Mouse (Mus musculus): ENCODE results near the gene Prm2. TPM values are rescaled to one million over a fixed set of nuclear protein-coding genes. Genes with fewer than 3 reads are reported as not detected.
A peak's percentile ranks its signal among the peaks of the same experiment; 100 is the strongest.

Gene Prm2
- total and polyA plus RNA-seq, 2 experiments from 2014 or later, result not detected

DNA sequence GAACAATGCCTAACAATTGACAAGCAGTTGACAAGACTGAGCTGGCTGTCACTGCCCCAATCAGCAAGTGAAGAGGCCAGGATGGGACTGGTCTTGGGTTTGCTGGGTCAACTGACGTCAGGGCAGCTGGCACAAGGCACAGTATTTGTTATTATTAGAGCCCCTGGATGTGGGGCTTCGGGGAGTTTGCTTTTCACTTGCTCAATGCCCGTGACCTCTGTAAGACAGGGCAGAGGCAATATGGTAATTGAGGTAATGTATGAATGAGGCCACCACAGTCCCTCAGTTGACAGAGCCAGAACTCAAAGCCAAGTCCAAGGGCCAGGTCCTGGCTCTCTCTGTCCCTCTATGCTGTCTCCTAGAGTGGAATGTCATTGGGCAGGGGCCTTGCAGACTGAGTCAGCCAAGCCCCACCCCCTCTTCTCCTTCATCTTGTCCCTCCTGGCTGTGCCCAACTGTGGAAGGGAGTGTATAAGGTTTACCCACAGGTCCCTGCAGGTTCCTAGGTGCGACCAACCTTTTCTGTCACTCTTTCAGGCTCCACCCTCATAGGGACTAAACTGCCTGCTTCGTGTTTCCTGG is 18.3 kb downstream of the Prm2 start:
- H3K4me1 ChIP-seq (ENCODE audit: insufficient read depth), result no peaks in the 10 kb centered on the region
- H3K9ac ChIP-seq, result no peak overlapping the region
- no peak overlapping the region for H3K4me3 ChIP-seq (ENCODE audit: low read depth, low read length)
- H3K27me3 ChIP-seq (ENCODE audit: insufficient read depth, low read length), result no peaks in the 10 kb centered on the region
- no peak overlapping the region for H3K4me2 ChIP-seq (ENCODE audit: low read depth)
- no peaks in the 10 kb centered on the region for H3K36me3 ChIP-seq (ENCODE audit: insufficient read depth)
- H3K9me3 ChIP-seq (ENCODE audit: low read length), result no peaks in the 10 kb centered on the region
- DNase-seq (no peak), ATAC-seq (no peak)
- 66% methylated on average over 5 of the region's 5 CpGs for WGBS
- TF ChIP-seq CTCF (IDR thresholded peaks at IDR 0.05; ENCODE audit: low read depth), result no peak
- H3K27ac ChIP-seq (ENCODE audit: low read depth, low read length), result no peak overlapping the region

DNA sequence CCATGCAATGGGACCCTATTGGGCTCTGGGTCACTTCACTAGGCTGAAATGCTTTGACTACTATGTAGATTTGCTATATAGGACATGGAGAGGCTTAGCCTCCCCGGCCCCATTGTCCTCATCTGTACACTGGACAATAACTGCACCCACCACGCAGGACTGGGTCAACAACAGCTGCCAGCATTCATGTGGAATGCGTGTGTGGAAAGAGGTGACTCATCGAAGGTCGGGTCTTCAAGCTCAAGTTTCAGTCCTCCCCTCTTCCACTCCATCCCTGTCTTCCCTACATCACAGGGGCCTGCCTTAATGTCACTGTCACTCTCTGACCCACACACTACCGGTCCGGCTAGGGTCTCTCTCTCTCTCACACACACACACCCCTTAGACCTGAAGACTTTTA is 19.6 kb downstream of the Prm2 start:
- DNase-seq, result no peak
- Histone ChIP-seq H3K27ac (ENCODE audit: low read depth, low read length) (no peak overlapping the region), H3K27me3 (ENCODE audit: insufficient read depth, low read length) (no peaks in the 10 kb centered on the region), H3K36me3 (ENCODE audit: insufficient read depth) (no peaks in the 10 kb centered on the region), H3K9me3 (ENCODE audit: low read length) (no peaks in the 10 kb centered on the region), H3K4me1 (ENCODE audit: insufficient read depth) (no peaks in the 10 kb centered on the region), H3K4me3 (ENCODE audit: low read depth, low read length) (no peak overlapping the region), H3K9ac (no peak overlapping the region), H3K4me2 (ENCODE audit: low read depth) (no peak overlapping the region)
- no peak for TF ChIP-seq CTCF (IDR thresholded peaks at IDR 0.05; ENCODE audit: low read depth)
- WGBS, result 67% methylated on average over 7 of the region's 7 CpGs
- no peak for ATAC-seq

DNA sequence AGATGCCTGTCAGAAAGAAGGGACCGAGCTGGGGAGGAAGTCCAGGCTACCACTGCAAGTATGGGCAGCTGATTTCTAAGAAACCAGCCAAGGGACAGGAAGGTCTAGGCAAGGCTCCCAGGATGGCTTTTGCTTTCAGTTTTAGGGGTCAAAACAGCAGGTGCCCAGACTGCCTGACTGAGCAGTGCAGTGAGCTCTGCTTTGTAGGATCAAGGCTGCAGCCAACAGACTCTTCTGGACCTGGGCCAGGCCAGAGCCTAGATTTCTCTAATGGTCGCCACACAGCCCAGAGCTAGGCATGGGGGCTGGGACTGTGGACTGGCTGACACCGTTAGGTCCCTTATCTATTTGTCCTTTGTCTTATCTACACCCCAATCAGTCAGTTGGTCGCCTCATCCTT is 21.2 kb downstream of the Prm2 start:
- H3K9ac ChIP-seq, result no peak overlapping the region
- no peaks in the 10 kb centered on the region for H3K36me3 ChIP-seq (ENCODE audit: insufficient read depth)
- no peak for TF ChIP-seq CTCF (IDR thresholded peaks at IDR 0.05; ENCODE audit: low read depth)
- no peaks in the 10 kb centered on the region for H3K9me3 ChIP-seq (ENCODE audit: low read length)
- no peak overlapping the region for H3K27ac ChIP-seq (ENCODE audit: low read depth, low read length)
- no peaks in the 10 kb centered on the region for H3K4me1 ChIP-seq (ENCODE audit: insufficient read depth)
- no peak overlapping the region for H3K4me2 ChIP-seq (ENCODE audit: low read depth)
- ATAC-seq (no peak), DNase-seq (no peak)
- H3K27me3 ChIP-seq (ENCODE audit: insufficient read depth, low read length), result no peaks in the 10 kb centered on the region
- no peak overlapping the region for H3K4me3 ChIP-seq (ENCODE audit: low read depth, low read length)
- 66% methylated on average over 4 of the region's 4 CpGs for WGBS

DNA sequence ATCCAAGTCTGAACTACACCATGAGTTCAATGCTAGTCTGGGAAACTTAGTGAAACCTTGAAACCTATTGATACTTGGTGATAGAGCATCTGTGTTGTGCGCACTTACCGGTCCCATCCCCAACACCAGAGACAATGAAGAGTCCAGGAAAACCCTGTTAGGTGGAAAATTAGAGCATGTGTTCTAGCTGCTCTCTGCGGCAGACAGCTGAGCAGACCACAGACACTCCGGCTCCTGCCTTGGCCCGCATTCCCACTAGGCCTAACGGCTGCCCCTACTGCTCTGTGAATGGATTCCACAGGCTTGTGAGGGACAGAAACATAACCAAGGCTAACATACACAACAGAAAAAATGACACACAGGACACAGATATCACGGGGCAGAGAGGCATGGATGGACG is 22.4 kb downstream of the Prm2 start:
- Histone ChIP-seq H3K4me1 (ENCODE audit: insufficient read depth) (no peaks in the 10 kb centered on the region), H3K27me3 (ENCODE audit: insufficient read depth, low read length) (no peaks in the 10 kb centered on the region), H3K9me3 (ENCODE audit: low read length) (no peaks in the 10 kb centered on the region), H3K9ac (no peak overlapping the region), H3K4me2 (ENCODE audit: low read depth) (no peak overlapping the region), H3K36me3 (ENCODE audit: insufficient read depth) (no peaks in the 10 kb centered on the region), H3K27ac (ENCODE audit: low read depth, low read length) (no peak overlapping the region), H3K4me3 (ENCODE audit: low read depth, low read length) (no peak overlapping the region)
- TF ChIP-seq CTCF (IDR thresholded peaks at IDR 0.05; ENCODE audit: low read depth), result no peak
- ATAC-seq (no peak), DNase-seq (no peak)
- 89% methylated on average over 8 of the region's 8 CpGs for WGBS

DNA sequence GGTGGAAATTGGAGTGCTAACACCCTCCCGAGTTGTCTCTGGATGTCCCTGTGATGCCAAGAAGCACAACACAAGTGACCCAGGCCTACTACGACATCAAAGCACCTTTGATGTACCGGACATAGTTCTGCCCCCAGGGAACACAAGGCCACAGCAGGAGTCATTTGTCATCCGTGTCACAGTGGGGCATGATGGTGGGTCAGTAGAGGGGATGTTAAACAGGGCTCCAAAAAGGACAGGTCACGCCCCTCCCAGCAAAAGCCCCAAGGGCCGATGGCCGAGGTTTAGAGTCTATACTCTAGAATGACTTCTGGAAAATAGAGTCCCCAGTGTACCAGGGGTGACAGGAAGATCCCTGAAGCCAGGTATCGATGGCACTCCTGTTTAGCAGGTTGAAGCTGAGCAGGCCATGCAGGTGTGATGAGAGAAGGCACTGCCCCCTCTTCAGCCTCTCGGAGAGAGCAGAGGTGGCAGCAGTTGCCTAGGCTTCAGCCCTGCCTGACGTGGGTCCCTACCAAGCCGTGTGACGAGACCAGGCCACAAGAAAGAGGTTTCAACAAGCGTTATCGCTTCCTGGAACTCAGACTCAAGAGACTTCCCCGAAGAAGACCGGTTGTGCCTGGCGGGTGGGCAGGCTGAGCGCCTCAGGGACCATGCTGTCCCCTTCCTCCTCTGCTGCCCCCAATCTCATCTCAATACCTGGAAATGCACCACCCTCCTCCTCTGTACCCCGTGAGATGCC is 24.0 kb downstream of the Prm2 start:
- Histone ChIP-seq H3K27me3 (ENCODE audit: insufficient read depth, low read length) (no peaks in the 10 kb centered on the region), H3K9me3 (ENCODE audit: low read length) (no peaks in the 10 kb centered on the region), H3K9ac (no peak overlapping the region), H3K4me3 (ENCODE audit: low read depth, low read length) (no peak overlapping the region), H3K27ac (ENCODE audit: low read depth, low read length) (no peak overlapping the region), H3K4me2 (ENCODE audit: low read depth) (no peak overlapping the region), H3K4me1 (ENCODE audit: insufficient read depth) (no peaks in the 10 kb centered on the region), H3K36me3 (ENCODE audit: insufficient read depth) (no peaks in the 10 kb centered on the region)
- no peak for DNase-seq
- no peak for ATAC-seq
- no peak for TF ChIP-seq CTCF (IDR thresholded peaks at IDR 0.05; ENCODE audit: low read depth)
- 78% methylated on average over 19 of the region's 19 CpGs for WGBS

DNA sequence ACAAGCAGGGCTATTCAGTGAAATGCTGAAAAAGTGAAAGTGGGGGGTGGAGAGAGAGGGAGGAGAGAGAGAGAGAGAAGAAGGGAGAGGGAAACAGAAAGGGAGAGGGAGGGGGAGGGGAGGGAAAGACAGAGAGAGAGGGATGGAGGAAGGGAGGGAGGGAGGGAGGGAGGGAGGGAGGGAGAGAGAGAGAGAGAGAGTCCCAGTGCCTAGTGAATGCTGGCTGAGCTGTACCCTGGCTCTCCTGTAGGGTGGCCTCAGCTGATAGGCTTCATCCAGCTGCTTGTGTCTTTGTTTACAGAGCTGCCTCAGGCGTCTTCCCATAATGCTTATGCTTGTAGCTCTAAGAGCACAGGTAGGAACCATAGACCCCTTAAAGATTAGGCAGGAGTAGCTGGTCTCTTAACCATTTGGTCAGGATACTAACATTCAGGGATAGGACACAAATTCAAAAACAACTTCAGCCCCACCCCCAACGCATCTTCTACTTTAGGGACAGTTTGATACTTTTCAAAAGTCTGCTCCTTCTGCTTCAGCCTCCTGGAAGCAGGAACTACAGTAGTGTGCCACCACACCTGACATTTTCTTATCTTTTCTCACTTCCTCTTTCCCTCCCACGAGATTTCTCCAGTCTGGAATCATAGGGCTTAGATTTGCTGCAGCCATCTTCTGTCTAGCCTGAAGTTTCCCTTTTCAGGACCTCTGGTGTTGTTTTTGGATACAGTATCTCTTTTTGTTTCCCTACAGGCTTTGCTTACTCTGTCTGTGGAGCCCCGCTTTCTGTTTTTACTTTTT is 25.2 kb downstream of the Prm2 start:
- no peak overlapping the region for H3K27ac ChIP-seq (ENCODE audit: low read depth, low read length)
- WGBS, result 53% methylated on average over 4 of the region's 4 CpGs
- no peak overlapping the region for H3K4me2 ChIP-seq (ENCODE audit: low read depth)
- no peak overlapping the region for H3K4me3 ChIP-seq (ENCODE audit: low read depth, low read length)
- H3K36me3 ChIP-seq (ENCODE audit: insufficient read depth), result no peaks in the 10 kb centered on the region
- DNase-seq (no peak), ATAC-seq (peak; percentile 55; the same call in 1 of the 2 replicates)
- no peaks in the 10 kb centered on the region for H3K27me3 ChIP-seq (ENCODE audit: insufficient read depth, low read length)
- TF ChIP-seq CTCF (IDR thresholded peaks at IDR 0.05; ENCODE audit: low read depth), result 0 out of 2 replicates have a peak, but pooled peaks have one; percentile 7
- H3K4me1 ChIP-seq (ENCODE audit: insufficient read depth), result no peaks in the 10 kb centered on the region
- no peak overlapping the region for H3K9ac ChIP-seq
- no peaks in the 10 kb centered on the region for H3K9me3 ChIP-seq (ENCODE audit: low read length)

DNA sequence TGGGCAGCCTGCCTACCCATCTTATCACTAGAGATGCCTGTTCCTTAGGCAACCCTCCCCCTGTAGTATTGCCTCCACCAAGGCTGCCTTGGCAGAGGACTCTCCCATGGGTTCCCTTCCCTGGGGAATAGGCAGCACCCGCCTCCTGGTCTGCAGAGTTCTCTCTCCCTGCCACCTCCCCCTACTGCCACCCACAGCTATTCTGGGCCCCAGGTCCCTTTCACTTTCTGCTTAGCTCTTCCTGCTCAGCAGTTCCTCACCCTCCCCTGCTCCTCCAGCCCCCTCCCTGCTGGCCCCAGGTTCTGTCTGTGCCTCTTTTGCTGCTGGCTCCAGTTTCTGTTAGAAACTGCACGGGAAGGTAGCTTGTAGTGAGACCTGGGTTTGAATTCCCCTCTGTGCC is 26.3 kb downstream of the Prm2 start:
- H3K9ac ChIP-seq, result no peak overlapping the region
- DNase-seq, result no peak
- H3K27ac ChIP-seq (ENCODE audit: low read depth, low read length), result no peak overlapping the region
- no peak for ATAC-seq
- H3K9me3 ChIP-seq (ENCODE audit: low read length), result no peaks in the 10 kb centered on the region
- no peaks in the 10 kb centered on the region for H3K27me3 ChIP-seq (ENCODE audit: insufficient read depth, low read length)
- no peaks in the 10 kb centered on the region for H3K36me3 ChIP-seq (ENCODE audit: insufficient read depth)
- no peak overlapping the region for H3K4me3 ChIP-seq (ENCODE audit: low read depth, low read length)
- H3K4me2 ChIP-seq (ENCODE audit: low read depth), result no peak overlapping the region
- WGBS, result 41% methylated on average over 2 of the region's 2 CpGs
- H3K4me1 ChIP-seq (ENCODE audit: insufficient read depth), result no peaks in the 10 kb centered on the region
- no peak for TF ChIP-seq CTCF (IDR thresholded peaks at IDR 0.05; ENCODE audit: low read depth)

All from forebrain, postnatal 0 days (tissue).